Mouse (Mus musculus) retina, adult 2 months (tissue): ENCODE measurements at regions not wholly inside any gene's neighbourhood (a gene's known extent, or its start where the extent isn't known, plus 50 kb on each side); places are given as distances from the start of the nearest gene placed in this dataset.
"Not testable (repeated sequence)": the region's sequence is repeated elsewhere in the genome, so short reads cannot be mapped to it uniquely, and the experiment has no call there.

ENCODE experiments used
- DNase-seq: peaks from one replicate; pipeline ENCODE4 v3.0.0-alpha.2; 2012; ENCODE audit warnings: low read depth, low spot score

- DNase-seq: no peak
Observed at GRCm38 (mm10) chr7:83394156-83394555, 190.6 kb upstream of the Tmc3 start.

GRCm38 (mm10) chr7:83399668-83400067 is 185.1 kb upstream of the Tmc3 start:
- no peak for DNase-seq

GRCm38 (mm10) chr7:83401001-83401400 is 183.7 kb upstream of the Tmc3 start:
- DNase-seq: no peak

GRCm38 (mm10) chr7:83412745-83413144 is 172.0 kb upstream of the Tmc3 start:
- not testable (repeated sequence) for DNase-seq

GRCm38 (mm10) chr7:83429929-83430556 is 154.7 kb upstream of the Tmc3 start:
- no peak for DNase-seq

- DNase-seq: no peak
Observed at GRCm38 (mm10) chr7:83431094-83431493, 153.6 kb upstream of the Tmc3 start.

GRCm38 (mm10) chr7:83432843-83433242 is 151.9 kb upstream of the Tmc3 start:
- no peak for DNase-seq

- no peak for DNase-seq
Observed at GRCm38 (mm10) chr7:83433959-83434715, 150.6 kb upstream of the Tmc3 start.

GRCm38 (mm10) chr7:83438538-83439393 is 146.0 kb upstream of the Tmc3 start:
- no peak for DNase-seq

- DNase-seq: no peak
Observed at GRCm38 (mm10) chr7:83443596-83444278, 141.0 kb upstream of the Tmc3 start.

GRCm38 (mm10) chr7:83444279-83444615 is 140.5 kb upstream of the Tmc3 start:
- no peak for DNase-seq

- DNase-seq: no peak
Observed at GRCm38 (mm10) chr7:83445181-83445926, 139.4 kb upstream of the Tmc3 start.

- DNase-seq: no peak
Observed at GRCm38 (mm10) chr7:83450346-83450745, 134.4 kb upstream of the Tmc3 start.

GRCm38 (mm10) chr7:83452309-83452708 is 132.4 kb upstream of the Tmc3 start:
- no peak for DNase-seq

GRCm38 (mm10) chr7:83459520-83459919 is 125.2 kb upstream of the Tmc3 start:
- DNase-seq: no peak

- no peak for DNase-seq
Observed at GRCm38 (mm10) chr7:83467006-83467405, 117.7 kb upstream of the Tmc3 start.

- not testable (repeated sequence) for DNase-seq
Observed at GRCm38 (mm10) chr7:83469856-83470255, 114.9 kb upstream of the Tmc3 start.

- DNase-seq: no peak
Observed at GRCm38 (mm10) chr7:83471111-83471510, 113.6 kb upstream of the Tmc3 start.

GRCm38 (mm10) chr7:83474471-83474870 is 110.3 kb upstream of the Tmc3 start:
- no peak for DNase-seq

GRCm38 (mm10) chr7:83474986-83475385 is 109.7 kb upstream of the Tmc3 start:
- DNase-seq: no peak
